Mouse (Mus musculus) common myeloid progenitor, adult 5-6 weeks (primary cell): Measurements from ENCODE around the gene Mbnl1. TPM values are rescaled to one million over a fixed set of nuclear protein-coding genes. Genes with fewer than 3 reads are reported as not detected.
A peak's percentile ranks its signal among the peaks of the same experiment; 100 is the strongest.

Experiments used
- ATAC-seq: replicated peaks from 2 replicates; pipeline ENCODE4 v1.8.0; 2016; ENCODE audit warnings: low read depth, mild to moderate bottlenecking, moderate TSS enrichment, inconsistent platforms; ENCODE audit not compliant: poor library complexity, severe bottlenecking
- total RNA-seq: library from RNA; stranded (forward); fragments of 200-1000, 187-1606 nt; gene quantifications from 2 replicates; pipeline ENCODE4 v1.2.3, GENCODE M21; 2017

Mbnl1 gene
- total RNA-seq, 1 experiment from 2014 or later = 813 TPM

DNA sequence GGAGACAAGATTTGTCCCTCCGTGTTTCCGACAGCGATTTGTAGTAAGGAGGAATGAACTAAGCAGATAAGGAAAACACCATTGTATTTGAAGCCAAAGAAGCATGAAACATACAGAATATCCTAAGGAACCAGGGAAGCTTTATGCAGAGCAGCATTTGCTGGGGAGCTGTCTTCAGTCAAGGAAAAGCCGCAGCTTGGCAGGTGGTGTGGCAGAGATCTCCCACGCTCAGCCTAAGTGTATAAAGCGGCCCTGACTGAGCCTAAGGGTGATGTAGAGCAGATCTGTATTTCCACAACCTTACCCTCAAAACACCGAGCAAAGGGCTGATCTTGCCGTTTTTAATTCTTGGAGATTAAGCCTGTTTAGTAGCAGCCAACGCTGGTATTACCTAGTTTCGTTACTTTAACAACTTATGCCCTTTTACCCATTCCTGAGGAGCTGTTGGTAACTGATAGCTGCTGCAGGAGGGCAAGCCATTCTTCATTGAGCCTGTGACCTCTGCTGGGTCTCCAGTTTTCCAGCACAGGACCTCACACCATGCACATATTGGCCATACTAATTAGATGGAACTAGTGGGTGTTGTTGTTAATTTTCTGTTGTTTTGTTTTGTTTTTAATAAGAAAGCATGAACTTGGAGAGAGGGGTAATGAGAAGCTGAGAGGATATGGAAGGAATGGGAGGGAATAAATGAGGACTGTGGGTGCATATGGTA lies 91.1 kb downstream of the Mbnl1 start:
- no peak for ATAC-seq

DNA sequence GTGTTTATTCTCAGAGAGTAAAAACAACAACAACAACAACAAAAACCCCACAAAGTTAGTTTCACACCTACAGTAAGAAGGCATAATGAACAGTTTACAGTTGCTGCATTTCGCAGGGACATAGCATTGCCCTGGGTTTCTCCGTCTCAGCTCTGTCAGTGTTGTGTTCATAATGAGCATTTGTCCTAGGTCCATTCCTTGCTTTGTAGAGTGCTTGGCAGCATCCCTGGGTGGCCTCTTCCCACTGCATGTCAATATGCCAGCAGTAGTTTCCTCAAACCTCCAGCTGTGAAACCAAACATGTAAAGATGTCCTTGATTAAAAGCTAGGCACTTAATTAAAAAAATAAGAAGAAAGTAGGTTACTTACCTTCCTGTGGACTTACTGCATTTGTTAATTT lies 91.6 kb downstream of the Mbnl1 start:
- ATAC-seq = no peak

DNA sequence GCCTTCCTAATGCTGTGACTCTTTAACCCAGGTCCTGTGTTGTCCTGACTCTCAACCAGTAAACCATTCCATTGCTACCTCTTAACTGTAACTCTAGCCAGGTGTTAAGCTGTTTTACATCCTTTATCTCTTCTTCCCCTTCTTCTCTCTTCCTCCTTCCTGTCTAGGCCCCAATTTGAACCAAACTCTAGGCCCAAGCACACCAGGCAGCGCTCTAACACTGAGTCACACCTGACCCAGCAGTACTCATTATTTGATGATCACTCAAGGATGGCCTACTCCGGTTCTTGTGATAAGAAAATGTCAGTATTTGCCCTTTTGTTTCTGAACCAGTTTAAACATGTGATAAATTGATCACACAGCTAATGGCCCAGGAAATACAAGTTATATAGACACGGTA lies 92.6 kb downstream of the Mbnl1 start:
- no peak for ATAC-seq

DNA sequence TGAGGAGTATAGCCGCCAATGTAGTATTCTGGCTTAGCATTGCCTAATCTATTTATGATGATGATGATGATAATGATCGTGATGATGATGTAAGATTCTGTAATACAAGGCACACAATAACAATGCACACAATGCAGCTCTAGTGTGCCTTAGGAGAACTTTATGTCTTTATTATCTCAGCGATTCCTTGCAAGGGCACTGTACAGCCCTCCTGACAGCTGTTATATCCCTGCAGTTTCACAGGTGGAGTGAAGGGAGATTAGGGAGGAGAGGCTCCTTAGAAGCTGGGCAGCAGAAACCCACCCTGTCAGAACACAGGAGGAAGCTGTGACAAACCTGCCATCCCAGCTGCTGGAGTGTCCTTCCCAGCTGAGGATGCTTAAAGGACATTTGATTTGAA lies 93.3 kb downstream of the Mbnl1 start:
- no peak for ATAC-seq

DNA sequence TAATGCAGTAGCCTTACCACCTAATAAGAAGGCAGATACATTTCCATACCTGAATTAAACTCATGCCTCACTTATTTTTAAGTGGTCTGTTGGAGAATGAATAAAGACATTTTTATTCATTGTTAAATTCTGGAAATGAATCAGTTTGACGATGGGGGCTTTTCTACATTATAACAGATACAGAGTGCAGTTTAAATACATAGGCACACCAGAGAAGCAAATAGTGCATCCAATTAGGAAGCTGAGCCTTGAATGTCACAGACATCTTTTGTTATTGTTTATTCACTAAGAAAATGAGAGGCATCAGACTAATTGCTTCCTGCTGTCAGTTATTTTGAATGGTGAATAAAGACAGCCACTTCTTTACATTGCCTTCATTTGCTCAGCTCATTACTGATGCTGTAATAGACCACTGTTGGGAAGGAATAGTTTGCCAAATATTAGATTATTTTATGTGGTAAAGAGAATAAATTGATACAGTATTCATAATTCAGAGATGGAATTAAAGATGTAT lies 95.6 kb downstream of the Mbnl1 start:
- no peak for ATAC-seq

DNA sequence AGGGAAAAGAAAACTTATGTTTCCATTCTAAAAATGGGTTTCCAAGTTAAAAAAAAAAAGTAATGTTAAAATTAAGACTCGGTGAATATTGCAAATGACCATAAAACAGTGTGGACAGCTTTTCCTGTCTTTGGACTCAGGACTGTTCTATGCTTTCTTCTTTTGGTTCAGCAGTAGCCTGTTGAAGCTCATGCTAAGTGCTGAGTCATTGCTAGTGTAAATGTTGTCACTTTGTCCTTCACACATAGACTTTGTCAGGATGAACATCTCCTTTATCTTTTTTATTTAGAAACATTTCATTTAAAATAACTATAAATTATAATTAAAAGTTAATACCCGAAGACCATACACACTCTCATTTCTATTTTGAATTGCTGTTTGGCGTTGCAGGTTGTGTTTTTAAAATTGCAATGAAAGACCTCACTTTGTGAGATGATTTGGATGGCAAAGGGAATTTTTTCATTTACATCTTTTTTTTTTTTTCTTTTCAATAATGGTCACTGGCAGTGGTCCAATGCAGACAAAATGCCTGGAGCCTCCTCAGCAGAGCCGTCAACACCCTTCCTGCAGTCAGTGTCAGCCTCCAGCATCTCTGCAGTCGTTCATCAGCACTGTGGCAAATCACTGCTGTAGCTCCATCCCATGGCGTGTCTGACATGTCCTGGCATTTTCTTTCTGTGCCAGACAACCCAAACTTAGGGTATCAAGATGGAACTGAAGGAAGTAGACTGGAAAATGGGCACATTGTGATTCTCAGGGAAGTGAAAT lies 96.4 kb downstream of the Mbnl1 start:
- no peak for ATAC-seq

DNA sequence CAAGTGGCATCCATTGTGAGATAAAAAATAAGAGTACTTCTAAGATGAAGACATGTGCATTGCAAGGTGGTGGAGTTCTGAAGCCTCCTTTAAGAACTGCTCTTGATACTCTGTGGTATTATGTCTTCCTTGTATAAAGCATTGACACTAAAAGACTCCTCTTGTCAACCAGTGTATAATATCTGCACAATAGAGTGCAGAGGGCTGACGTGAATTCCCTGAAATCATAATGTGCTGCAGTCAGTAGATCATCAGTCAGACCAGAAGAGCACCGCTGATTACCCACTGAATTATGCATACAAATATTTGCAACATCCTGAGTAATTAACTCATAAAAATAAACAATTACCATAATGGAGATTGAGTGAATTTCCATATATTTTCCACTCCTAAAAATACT lies 97.2 kb downstream of the Mbnl1 start:
- ATAC-seq = no peak

DNA sequence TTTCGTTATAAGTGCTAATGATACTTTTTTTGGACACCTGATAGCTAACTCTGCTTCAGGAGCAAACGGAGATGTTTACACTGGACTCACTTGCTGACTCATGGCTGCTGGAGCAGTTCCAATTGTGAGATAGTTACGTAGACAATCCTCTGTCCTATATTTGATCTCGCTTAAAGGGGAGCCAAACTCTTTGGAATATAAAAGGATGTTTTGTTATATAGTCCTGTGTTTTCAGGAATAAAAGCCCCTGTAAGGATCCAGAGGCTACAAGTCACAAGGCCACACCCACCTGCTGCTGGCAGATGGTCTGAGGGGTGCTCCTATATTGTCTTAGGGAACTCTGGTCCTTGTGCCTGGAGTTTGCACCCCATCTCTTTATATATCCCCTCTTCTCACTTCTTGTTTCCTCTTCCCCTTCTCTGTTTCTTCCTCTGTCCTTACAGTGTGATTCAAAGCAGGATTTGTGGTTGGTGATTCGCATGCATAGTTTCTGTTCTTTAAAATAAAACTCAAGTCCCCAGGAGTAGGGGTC lies 97.9 kb downstream of the Mbnl1 start:
- ATAC-seq = peak; percentile 57

DNA sequence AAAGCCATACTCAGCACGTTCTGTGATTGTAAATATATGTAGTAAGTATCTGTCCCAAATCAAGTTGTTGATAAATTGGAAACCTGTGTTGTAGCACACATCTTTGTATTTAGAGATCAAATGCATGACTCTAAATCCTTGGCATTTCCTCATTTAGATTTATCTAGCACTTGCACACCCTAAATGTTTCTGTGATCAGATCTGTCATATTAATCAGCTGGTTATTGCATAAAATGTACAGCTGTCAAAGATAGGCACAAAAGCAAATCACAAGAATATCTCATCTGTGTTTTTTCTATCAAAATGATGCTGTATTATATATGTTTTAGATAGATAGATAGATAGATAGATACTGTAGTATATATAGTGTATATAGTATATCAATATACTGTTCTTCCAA lies 98.9 kb downstream of the Mbnl1 start:
- ATAC-seq = no peak

DNA sequence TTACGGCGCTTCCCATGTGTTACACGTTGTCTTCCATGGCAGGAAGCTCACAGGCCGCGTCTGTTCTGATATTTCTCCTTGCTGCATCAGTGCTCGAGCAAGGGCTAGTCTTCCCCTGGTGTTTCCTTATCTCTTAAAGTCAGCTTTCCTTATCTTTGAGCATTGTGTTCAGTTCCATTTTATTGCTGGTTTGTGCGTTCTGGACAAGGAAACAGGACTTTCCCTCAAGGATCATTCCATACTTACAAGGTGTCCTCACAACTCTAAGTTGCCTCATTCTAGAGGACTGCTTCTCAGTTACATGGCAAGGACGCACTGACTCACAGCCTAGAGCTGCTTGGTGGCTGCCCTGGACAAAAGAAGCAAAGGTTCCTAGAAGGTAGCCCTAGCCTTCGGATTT lies 101.6 kb downstream of the Mbnl1 start:
- peak; percentile 54 for ATAC-seq

DNA sequence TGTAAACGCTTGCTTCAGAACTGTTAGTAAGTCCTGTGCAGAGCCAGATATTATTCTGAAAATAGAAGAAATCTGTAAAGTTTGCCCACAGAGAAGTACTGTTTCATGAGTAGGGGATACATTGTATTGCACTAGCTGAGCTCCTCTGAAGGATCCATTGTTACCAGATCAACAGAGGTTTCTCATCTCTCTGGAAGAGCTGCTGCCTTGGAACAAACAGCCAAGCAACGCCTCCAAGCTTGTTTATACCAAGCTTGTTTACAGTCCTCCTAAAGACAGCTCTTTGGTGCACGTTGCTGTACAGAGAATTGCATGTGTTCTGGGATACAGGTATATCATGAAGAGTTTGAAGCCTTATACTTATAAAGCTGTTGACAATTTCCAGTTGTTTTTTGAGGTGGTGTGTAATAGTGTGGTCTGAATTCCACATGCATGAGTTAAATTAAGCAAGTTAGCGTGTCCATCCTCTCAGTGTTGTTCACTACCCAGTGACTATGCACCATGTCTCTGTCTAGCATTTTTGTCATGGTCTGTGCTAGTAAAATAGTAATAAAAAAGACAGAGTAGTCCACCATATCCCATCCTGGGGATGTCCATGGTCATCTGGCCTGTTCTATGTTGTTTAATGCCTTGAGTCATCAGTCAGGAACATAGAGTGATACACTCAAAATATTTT lies 102.4 kb downstream of the Mbnl1 start:
- ATAC-seq = no peak

DNA sequence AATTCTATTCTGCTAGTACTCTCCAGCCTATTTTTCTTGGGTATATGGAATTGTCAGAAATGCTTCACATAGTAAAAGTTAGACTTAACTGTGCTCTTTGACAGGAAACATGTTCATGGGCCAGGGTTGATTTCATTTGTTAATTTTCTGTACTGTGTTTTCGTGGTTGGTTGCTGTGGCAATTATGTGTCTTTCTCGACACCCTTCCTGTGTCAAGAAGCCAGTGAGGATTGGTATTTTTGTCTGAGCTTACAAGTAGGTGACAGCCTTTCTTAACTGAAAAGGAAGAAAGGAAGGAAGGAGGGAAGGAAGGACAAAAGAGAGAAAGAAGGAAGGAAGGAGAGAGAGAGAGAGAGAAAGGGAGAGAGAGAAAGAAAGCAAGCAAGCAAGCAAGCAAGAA lies 103.3 kb downstream of the Mbnl1 start:
- ATAC-seq = no peak

DNA sequence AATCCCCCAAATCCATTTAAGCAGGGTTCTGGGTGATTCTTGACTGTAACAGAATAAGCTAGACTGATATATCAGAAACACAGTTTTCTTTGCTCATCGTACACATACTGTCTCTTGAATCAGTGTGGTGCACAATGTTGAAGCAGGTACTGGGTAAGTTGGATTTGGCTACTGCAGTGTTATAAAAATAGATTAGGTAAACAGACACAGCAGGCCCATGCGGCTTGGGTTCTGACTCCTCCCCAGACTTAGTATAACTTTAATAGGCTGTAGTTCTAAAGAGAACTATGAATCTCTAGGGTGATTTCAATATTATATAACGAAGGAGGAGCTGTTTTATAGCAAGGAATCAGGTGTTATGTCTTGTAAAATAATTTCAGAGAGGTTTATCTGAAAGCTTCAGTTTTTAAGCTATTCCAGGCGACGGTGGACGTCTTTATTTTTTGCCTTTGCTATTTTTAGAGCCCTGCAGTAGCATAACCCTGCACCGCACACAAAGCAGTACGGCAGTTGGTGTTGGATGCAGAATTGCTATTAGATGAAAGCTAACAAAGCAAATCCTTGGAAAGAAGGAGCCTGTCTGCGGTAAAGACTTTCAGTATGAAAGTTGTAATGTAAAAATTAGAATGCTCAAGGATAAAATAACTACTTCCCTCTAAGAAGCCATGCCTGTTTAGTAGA lies 103.9 kb downstream of the Mbnl1 start:
- no peak for ATAC-seq

DNA sequence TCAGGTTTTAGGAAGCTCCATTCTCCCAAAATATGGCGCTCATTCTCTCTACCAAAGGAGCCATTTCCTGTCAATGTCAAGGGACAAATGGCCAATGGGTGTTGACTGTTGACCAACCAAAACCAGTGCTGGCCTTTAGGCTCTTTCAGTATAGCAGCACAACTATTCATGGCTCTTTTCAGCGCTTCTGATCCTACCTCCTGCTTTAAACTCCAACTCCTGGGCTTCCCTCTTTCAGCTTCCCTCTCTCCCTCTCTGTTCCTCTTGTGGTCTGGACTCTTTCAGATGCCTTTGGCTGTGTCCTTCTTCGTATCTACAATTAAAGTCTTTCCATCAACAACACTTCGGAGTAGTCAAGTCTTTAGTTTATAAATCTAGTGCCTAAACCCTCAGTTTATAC lies 107.2 kb downstream of the Mbnl1 start:
- peak; percentile 34 for ATAC-seq

DNA sequence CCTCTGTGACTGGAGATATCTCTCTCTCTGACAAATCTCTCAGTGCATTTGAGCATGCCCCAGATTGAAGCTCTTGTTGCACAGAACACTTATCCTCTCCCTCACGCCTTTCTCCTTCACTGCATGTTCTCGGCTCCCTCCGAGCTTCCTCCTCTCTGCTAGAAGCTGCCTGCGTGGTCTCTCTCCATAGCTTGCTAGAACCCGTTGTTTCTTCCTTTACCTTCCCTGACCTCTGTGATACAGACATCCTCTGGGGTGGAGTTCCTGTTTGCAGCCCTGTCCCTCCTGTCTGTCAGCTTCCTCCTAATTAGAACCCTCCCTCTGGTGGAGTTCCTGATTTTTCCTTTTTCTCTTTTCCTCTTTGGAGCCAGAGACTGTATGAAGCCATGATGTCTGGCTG lies 108.1 kb downstream of the Mbnl1 start:
- ATAC-seq = peak; percentile 67

DNA sequence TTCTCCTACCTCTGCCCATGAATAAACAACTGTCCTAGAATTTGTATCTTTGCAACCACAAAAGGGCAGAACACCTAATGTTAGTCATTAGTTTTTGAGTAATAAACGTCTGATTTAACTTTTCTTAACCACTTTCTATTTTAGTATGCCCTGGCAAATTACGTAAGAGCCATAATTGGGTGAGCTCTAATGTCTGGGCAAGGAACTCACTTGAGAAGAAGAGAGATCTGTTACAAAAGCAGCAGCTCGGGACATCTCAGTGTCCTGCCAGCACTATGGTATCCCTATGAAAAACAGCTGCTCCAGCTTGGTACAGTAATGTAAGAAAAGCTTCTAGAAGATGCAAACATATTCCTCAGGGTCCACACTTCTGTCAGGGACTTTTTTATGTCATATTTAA lies 109.5 kb downstream of the Mbnl1 start:
- ATAC-seq = no peak

DNA sequence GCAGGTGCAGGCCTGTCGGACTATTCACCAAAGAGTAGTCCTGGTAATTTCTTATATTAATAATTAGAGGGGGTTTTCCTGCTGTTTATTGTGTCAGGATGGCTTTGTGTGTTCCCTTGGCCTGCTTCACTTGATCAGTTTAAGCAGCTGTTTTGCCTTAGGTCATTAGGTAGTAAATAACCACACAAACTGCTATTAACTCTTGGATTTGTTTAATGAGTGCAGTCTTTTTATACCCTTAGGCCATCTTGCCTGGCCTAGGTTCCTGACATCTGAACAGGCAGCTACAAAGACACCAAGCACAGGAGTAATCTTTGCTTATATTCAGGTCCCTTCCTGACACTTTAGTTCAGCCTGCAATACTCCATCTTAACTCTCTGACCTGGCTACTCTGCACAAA lies 110.0 kb downstream of the Mbnl1 start:
- no peak for ATAC-seq

DNA sequence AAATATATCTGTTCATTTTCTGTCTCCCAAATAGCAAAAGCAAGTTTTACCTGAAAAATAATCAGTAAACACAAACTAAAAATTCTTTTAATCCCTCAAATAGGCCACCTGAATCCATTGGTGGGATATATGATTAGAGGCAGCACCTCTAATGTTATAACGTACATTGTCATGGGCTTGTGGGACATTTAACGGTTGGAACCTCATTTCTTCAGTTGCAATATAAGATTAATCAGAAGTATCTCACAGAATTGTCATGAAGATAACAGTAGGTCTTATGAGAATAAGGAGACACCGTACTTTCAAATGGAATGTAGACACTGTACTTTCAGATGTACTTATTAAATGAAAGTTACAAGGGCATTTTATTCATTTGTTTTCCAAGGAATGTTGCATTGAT lies 112.1 kb downstream of the Mbnl1 start:
- ATAC-seq = no peak

DNA sequence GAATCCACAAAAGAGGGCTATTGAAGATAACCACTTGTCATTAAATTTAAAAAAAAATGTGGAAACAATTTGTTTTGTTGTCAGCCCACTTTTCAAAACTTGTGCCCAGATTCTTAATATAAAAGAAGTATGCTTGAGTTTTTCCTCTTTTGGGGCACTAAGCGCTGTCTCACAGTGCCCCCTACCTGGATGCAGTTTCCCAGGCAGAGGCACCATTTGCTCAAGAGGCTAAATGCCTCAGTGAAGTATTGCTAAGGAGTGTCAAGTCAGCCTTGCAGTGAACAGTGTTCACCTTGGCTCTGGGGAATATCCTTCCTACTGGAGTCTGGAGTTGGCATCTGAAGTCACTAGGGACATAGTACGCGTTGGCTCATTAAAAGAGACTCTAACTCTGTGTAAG lies 113.4 kb downstream of the Mbnl1 start:
- ATAC-seq = no peak

DNA sequence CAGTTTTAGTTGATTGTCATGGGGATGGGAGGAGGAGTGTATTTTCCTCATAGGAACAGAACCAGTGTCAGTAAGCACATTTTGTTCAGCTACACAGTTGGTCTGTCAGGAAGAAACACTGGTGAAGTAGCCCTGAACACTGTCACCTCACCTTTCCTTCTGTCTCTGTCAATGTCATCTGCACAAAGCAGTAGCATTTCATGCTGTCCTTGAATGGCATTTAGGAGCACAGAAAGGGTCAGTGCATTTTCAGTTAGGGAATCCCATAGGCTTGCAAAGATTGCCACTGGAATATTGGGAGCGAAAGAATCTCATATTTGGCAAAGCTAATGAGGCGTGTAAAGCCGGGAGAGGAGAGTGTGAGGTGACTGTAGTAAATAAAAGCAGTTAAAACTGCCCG lies 114.5 kb downstream of the Mbnl1 start:
- no peak for ATAC-seq
